Mouse (Mus musculus): Measurements from ENCODE around the gene Ushbp1. TPM values are rescaled to one million over a fixed set of nuclear protein-coding genes. Genes with fewer than 3 reads are reported as not detected.

Ushbp1 gene
- polyA plus RNA-seq, 1 experiment = not detected

DNA sequence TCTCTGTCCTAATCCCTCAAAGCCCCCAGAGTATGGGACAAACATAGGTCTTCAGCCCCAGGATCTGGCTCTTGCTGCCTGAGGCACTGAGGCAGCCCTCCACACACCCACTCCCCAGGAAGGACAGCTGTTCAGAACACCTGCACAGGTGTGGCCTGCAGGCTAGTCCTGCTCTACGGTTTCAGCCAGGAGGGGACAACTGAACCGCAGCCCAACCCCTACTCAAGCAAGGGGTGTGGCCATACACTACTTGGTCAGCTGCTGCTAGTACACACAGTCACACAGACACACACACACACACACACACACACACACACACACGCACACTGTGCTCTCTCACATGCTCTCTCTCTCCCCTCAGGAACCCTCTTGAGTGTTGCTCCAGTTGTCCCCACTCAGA lies 11.7 kb downstream of the Ushbp1 start:
- WGBS = 87% methylated on average over 3 of the region's 3 CpGs
- Histone ChIP-seq H3K4me3 (ENCODE audit: insufficient read depth, low read depth, low read length) (no peak overlapping the region), H3K4me1 (ENCODE audit: control insufficient read depth, insufficient read depth, low read length) (peaks cover 34% of the 10 kb centered on the region), H3K27ac (ENCODE audit: insufficient read depth, low read depth, low read length) (no peak overlapping the region)
- TF ChIP-seq CTCF (IDR thresholded peaks at IDR 0.05; ENCODE audit: insufficient read depth, low read depth, low read length) (no peak), POLR2A (IDR thresholded peaks at IDR 0.05; ENCODE audit: insufficient read depth, low read depth, low read length) (no peak)

DNA sequence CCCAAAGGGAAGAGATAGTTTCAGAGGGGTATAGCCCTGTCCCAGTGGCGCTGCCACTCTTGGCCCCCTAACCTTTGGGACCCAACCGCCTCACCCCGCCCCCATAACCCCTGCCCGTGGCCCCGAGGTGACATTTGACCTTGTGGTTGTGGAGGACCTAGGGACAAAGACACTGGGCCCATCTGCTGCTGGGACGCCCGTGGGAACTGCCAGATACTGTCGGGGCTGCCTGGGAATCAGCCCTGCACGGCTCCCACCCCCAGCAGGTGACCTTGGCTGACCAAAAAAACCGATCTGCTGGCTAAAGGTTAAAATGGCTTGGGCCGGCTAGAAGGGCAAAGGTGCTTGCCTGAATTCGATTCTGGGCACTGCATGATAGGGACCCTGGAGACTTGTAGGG lies 12.2 kb downstream of the Ushbp1 start:
- H3K4me3 ChIP-seq (ENCODE audit: insufficient read depth, low read depth, low read length) = no peak overlapping the region
- WGBS = 62% methylated on average over 12 of the region's 12 CpGs
- TF ChIP-seq CTCF (IDR thresholded peaks at IDR 0.05; ENCODE audit: insufficient read depth, low read depth, low read length) (no peak), POLR2A (IDR thresholded peaks at IDR 0.05; ENCODE audit: insufficient read depth, low read depth, low read length) (no peak)
- peaks cover 35% of the 10 kb centered on the region for H3K4me1 ChIP-seq (ENCODE audit: control insufficient read depth, insufficient read depth, low read length)
- no peak overlapping the region for H3K27ac ChIP-seq (ENCODE audit: insufficient read depth, low read depth, low read length)

DNA sequence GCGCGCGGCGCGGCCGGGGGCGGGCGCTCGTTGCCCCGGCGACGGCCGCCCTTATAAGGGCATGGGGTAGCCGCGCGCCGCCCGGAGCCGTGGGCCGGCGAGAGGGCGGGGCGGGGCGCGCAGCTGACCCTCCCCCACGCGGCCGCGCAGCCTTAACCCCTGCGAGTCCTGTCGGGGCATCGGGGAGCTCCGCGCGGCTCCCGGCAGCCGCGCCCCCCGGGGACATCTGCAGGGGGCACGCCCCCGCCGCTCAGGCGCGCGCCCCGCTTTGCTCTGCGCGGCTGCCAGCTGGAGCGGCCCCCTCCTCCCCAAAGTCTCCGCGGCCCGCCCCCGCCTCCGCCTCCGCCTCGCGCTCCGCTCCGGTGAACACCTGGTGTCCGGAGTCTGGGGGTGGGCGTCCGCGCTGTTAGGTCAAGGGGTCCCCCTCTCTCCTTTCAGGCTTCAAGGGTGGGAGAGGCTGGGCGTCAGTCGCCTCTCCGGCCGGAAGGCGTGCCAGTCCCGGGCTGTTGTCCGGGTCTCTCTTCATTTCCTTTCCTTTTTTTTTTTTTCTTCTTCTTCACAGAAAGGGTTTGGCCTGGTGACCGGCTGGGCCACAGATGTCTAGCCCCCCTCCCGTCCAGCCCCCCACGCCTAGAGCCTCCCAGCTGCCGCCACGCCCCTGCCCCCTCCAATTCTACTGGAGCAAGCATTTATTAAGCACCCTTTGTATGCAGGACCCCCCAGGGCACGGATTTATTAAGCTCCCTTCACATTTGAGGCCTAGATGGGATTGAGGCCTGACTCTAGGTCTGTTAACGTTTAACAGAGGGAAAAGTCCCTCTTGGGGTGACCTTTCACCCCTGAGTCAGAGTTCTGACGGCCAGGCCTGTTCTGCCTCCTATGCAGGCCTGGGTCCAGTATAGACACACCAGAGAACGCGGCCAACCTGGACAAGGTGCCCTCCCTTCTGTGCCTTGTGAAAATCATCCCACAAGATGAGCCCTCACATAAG lies 13.3 kb downstream of the Ushbp1 start:
- Histone ChIP-seq H3K4me3 (ENCODE audit: insufficient read depth, low read depth, low read length) (peak overlapping the region; percentile 91), H3K4me1 (ENCODE audit: control insufficient read depth, insufficient read depth, low read length) (peaks cover 36% of the 10 kb centered on the region), H3K27ac (ENCODE audit: insufficient read depth, low read depth, low read length) (peak overlapping the region; percentile 74; the same call in 1 of the 2 replicates)
- WGBS = 7% methylated on average over 79 of the region's 80 CpGs
- TF ChIP-seq POLR2A (IDR thresholded peaks at IDR 0.05; ENCODE audit: insufficient read depth, low read depth, low read length) (no peak), CTCF (IDR thresholded peaks at IDR 0.05; ENCODE audit: insufficient read depth, low read depth, low read length) (no peak)

DNA sequence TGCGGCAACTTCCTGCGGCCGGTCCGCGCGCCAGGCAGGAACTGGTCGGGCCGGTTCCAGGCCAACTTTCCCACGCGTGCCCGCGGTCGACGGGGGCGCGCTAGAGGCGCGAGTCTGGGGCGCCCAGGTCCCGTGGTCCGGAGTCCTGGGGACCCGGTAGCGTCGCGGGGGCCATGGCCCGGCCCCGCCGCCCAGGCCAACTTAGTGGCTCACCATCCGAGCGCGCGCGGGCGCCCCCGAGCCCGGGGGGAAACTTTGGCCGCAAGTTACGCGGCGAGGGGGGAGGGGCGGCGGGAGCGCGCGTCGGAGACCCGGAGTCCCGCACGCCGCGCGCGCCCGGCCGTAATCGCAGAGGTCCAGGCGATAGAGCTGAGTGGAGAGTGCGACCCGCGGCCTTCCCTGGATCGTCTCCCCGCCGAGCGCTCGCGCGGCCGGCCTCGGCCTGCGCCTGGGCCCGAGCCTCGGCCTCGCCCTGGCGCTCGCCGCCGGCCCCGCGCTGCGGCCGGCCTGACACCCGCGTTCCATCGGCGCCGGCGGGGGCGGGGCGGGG lies 14.1 kb downstream of the Ushbp1 start, which contains the start of gene Nr2f6:
Gene Nr2f6 (minus strand): TSS at position 540 of the 550 bp plus-strand sequence.
- TF ChIP-seq CTCF (IDR thresholded peaks at IDR 0.05; ENCODE audit: insufficient read depth, low read depth, low read length) = no peak
- no peak for TF ChIP-seq POLR2A (IDR thresholded peaks at IDR 0.05; ENCODE audit: insufficient read depth, low read depth, low read length)
- peak within 1 kb of the TSS; percentile 74 for H3K27ac ChIP-seq (ENCODE audit: insufficient read depth, low read depth, low read length)
- peak within 1 kb of the TSS; percentile 91 for H3K4me3 ChIP-seq (ENCODE audit: insufficient read depth, low read depth, low read length)
- WGBS = 3% methylated on average over 88 of the region's 89 CpGs
- peaks cover 33% of the 10 kb centered on the region for H3K4me1 ChIP-seq (ENCODE audit: control insufficient read depth, insufficient read depth, low read length)

DNA sequence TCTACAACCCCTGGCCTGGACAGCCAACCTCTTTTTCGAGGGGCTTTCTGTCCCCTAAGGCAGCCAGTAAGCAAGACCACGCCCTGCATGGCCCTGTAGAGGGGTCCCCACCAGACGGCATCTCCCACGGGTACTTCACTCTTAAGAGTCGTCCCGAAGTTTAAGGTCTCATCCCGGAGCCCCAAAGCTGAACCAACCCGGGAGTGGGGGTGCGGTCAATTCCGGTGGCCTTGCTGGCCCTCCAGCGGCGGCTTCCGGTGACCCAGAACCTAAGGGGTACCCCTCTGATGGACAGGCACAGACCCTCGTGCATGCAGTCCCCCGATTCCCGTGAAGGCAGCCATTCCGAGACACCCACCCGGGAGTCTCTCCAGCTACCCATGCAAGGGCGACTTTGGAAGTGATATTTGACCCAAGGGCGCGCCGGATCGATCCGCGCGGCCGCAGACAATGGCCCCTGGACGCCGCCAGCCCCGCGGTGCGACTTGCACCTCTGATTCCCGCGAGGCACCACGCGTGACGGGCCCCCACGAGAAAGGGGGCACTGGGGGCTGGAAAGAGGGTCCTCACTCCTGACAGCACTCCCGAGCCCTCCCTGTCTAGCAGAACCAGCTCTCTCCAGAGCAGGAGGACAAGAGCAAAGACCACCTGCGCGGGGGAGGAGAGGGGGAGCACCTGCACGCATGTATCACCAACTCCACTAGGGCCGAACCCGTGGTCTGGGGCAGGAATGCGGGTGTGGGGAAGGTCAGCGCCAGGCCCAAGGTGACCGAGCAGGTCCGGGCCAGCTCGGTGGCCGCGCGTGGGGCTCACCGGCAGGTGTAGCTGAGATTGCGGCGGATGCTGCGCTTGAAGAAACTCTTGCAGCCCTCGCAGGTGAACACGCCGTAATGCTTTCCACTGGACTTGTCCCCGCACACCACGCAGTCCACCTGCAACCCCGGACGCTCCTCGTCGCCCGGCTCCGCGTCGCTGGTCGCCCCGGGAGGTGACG lies 15.1 kb downstream of the Ushbp1 start:
- no peak overlapping the region for H3K27ac ChIP-seq (ENCODE audit: insufficient read depth, low read depth, low read length)
- H3K4me3 ChIP-seq (ENCODE audit: insufficient read depth, low read depth, low read length) = peak overlapping the region; percentile 91
- H3K4me1 ChIP-seq (ENCODE audit: control insufficient read depth, insufficient read depth, low read length) = peaks cover 43% of the 10 kb centered on the region
- TF ChIP-seq CTCF (IDR thresholded peaks at IDR 0.05; ENCODE audit: insufficient read depth, low read depth, low read length) (peak; percentile 5; the same call in 1 of the 2 replicates), POLR2A (IDR thresholded peaks at IDR 0.05; ENCODE audit: insufficient read depth, low read depth, low read length) (no peak)
- 3% methylated on average over 72 of the region's 72 CpGs for WGBS

DNA sequence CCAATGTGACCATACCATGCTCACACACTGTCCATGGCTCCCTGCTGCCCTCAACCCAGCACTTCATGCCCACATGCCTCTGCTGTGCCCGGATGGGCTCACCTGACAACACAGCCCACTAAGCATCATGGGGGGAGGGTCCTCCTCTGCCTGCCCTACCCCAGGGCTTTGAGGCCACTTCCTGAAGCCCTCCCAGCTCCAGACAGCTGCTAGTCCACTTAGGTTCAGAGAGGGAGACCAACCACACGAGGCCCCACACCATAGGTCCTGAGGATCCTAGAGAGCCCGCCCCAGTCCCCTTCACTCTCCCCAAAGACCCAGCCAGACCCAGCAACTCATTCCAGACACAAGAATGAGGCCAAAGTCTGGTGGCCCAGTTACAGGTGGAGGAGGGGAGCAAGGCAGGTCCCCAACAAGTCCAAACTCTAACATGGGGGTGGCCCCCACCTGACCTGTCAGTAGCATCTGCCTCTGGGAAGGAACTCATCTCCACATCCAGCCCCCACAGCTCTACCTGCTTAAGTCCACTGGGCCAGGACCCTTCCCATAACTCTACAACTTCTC lies 16.0 kb downstream of the Ushbp1 start:
- peaks cover 45% of the 10 kb centered on the region for H3K4me1 ChIP-seq (ENCODE audit: control insufficient read depth, insufficient read depth, low read length)

DNA sequence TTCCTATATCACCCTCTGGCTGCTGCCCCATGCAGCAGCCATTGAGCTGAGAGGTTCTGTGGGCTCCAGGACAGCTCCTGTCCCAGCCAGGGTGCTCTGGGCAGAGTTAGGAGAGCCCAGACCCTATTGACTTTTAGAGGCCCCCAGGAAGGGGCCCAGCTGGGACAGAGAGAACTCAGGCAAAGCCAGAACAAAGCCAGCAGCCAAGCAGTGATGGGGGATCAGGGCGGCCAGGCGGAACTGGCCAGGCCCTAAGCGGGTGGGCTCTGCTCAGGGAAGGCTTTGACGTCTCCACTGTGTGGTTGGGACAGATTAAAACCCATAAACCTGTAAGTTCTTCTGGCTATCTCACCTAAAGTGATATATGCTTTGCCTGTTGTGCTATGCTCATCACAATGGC lies 16.6 kb downstream of the Ushbp1 start:
- Histone ChIP-seq H3K4me3 (ENCODE audit: insufficient read depth, low read depth, low read length) (no peak overlapping the region), H3K4me1 (ENCODE audit: control insufficient read depth, insufficient read depth, low read length) (peaks cover 45% of the 10 kb centered on the region), H3K27ac (ENCODE audit: insufficient read depth, low read depth, low read length) (no peak overlapping the region)
- 57% methylated on average over 4 of the region's 4 CpGs for WGBS
- no peak for TF ChIP-seq CTCF (IDR thresholded peaks at IDR 0.05; ENCODE audit: insufficient read depth, low read depth, low read length)
- TF ChIP-seq POLR2A (IDR thresholded peaks at IDR 0.05; ENCODE audit: insufficient read depth, low read depth, low read length) = no peak

More for the DNA sequence above, 16.0 kb downstream of the Ushbp1 start:
- TF ChIP-seq POLR2A (IDR thresholded peaks at IDR 0.05; ENCODE audit: insufficient read depth, low read depth, low read length) (no peak), CTCF (IDR thresholded peaks at IDR 0.05; ENCODE audit: insufficient read depth, low read depth, low read length) (no peak)
- H3K4me3 ChIP-seq (ENCODE audit: insufficient read depth, low read depth, low read length) = peak overlapping the region; percentile 91
- no peak overlapping the region for H3K27ac ChIP-seq (ENCODE audit: insufficient read depth, low read depth, low read length)
- 75% methylated on average over 3 of the region's 3 CpGs for WGBS

Data from olfactory bulb, adult 2 months (tissue).